Mouse (Mus musculus): ENCODE results near the gene Arl10.
A peak's percentile ranks its signal among the peaks of the same experiment; 100 is the strongest.

The Arl10 gene

DNA sequence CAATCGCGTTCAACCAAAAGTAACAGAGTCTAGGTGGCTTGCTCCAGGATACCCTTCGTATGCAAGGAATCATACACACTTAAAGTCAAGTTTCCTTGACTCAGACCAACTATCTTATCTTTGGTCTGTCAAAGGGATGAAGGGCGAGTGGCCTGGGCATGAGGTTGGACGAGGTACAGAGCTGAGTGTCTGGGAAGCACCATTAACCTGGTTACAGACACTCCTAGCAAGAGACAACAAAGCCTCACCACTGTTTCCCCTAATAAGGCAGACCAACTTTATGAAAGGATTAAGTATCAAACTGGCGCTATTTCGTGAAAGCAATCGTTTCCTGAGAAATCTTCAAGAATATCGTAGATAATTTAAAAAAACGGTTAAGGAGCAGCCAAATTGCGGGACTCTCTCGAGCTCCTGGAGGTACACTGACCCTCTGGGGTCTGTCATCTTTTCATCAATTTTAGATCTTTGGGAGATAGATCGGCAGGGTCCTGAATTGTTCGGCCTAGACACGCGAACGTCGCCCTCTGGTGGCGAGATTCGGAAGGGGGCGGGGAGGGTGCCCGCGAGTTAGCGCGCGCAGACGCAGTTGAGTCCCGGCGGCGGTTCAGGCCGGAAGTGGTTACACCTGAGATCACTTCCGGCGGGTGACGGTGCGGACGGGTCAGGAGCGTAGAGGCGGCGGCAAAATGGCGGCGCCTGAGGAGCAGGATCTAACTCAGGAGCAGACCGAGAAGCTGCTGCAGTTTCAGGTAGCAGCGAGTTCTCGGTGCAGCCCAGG is 46.5 kb downstream of the Arl10 start, which contains the start of gene Faf2:
Gene Faf2, plus strand, starts transcription at position 630 of the 778 bp plus-strand sequence.
- peak; percentile 99 for DNase-seq

DNA sequence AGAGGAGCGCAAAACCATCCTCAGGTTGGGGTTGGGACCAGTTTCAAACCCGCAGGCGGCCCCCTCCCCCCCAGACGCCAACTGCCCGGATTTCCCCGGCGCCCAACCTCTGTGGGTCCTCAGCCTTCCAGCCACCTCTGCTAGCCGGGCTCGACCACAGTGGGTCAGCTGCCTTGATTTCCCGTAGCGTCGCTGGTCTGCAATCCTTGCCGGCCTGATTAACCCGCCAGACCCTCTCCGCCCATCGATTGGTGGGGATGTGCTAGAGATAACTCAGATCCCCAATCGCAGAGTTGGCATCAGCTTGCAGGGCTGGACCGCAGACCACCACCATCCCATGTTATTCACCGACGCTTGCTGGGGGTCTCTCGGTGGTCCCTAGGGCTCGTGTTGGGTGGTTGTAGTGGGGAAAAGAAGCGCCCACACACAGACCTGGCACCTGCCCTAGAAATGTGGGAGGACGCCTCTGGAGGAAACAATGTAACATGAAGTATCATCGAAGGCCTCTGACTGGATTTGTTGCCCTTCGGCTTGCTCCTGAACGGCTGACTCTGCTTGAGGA is 47.2 kb downstream of the Arl10 start:
- DNase-seq, result no peak

DNA sequence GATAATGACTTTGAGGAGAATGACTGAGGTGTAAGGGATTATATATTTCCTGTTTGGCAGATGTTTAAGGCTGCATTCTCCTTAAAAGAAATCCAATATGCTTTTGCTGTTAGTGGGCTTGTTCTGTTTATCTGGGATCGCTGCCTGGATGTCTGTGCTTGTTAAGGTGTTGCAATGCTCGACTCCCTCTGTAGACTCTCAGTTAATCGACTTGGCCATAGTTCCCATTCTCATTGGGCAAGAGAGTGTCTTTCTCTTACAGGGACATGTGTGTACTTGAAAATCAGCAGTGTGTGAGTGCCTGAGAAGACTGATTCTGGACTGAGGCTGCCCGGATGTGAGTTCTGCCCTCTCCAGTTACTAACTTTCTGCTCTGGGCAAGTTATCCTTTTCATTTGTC is 54.3 kb downstream of the Arl10 start:
- no peak for DNase-seq
